Mouse (Mus musculus): ENCODE measurements around the gene Gbp3.
"Not testable (repeated sequence)": the region's sequence is repeated elsewhere in the genome, so short reads cannot be mapped to it uniquely, and the experiment has no call there.

- TF ChIP-seq MEF2A (IDR thresholded peaks at IDR 0.05; ENCODE audit: extremely low read depth, insufficient replicate concordance, low read depth, low read length, poor library complexity, severe bottlenecking); EP300 (IDR thresholded peaks at IDR 0.05; ENCODE audit: low read depth in 1 of 2, low read length in 2 of 2): not testable (repeated sequence)
These were observed 7.7 kb downstream of the Gbp3 start for GRCm38 (mm10) chr3:142567490-142567889.

Data from MEL (cell line).